Comparison of ENCODE assay signal across 8 mouse cellular contexts in the genomic region with DNA sequence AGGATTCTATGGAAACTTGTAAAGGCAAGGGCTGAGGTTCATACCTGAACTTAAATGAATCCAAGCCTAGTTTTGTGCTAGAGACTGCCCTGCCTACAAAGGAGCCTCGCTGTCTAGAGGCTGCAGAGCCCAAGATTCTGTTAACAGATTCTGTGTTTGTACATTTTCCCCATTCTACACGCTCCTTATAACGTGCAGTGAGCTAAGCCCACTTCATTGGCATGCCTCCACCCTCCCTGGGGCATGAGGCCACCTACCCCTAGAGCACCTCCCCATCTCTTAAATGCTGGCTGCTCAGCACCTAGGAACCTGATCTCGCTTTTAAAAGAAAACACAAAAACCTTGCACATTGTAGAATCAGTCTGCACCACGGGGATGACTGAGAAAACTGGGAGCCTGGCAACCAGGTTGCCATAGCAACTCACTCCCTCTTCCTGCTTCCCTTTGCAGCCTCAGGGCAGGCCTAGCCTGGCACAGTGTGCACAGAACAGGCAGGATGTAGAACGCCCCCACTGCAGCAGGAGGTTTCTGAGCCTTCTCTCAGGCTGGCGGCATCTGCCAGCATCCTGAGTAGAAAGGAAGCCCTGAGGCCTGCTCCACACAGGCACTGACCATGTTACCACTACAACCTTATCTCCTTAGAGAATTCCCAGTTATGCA.
DNase-seq lines count a peak whose midpoint lies in the region; ATAC-seq lines count a peak whose summit lies in the region.
"Had no signal": no experiment of that assay in that cellular context is flagged by ENCODE, and none has a peak within 500 bp of the region (broad histone marks: within the 10 kb centered on the region; RNA-seq: fewer than 3 reads in every experiment).

No protein-coding gene starts in this region.

- H3K4me1 ChIP-seq in embryonic facial prominence, embryonic 13.5 days, result peaks cover 8% of the 10 kb centered on the region
- H3K4me1 ChIP-seq in midbrain, embryonic 11.5 days (ENCODE audit: control insufficient read depth, insufficient read depth, low read length), result peaks cover 13% of the 10 kb centered on the region
- H3K4me1 ChIP-seq: lung, embryonic 15.5 days had no signal

- H3K27me3 ChIP-seq in embryonic facial prominence, embryonic 13.5 days, result no peaks in the 10 kb centered on the region
- no peaks in the 10 kb centered on the region for H3K27me3 ChIP-seq in midbrain, embryonic 11.5 days (ENCODE audit: control insufficient read depth, insufficient read depth, low read length)
- H3K27me3 ChIP-seq: lung, embryonic 15.5 days had no signal

- no peak overlapping the region for H3K4me3 ChIP-seq in embryonic facial prominence, embryonic 13.5 days
- no peak overlapping the region for H3K4me3 ChIP-seq in midbrain, embryonic 11.5 days (ENCODE audit: low read depth, low read length)
- H3K4me3 ChIP-seq: lung, embryonic 15.5 days had no signal

- peak overlapping the region; percentile 12; the same call in 1 of the 2 replicates for H3K27ac ChIP-seq in embryonic facial prominence, embryonic 13.5 days
- H3K27ac ChIP-seq in midbrain, embryonic 11.5 days (ENCODE audit: low read depth, low read length), result peak overlapping the region; percentile 78
- H3K27ac ChIP-seq: lung, embryonic 15.5 days had no signal

- peak; percentile 94 for DNase-seq in cerebellum, adult 9-10 months
- DNase-seq in layer of hippocampus, adult 18-20 months (ENCODE audit: low spot score in 2 of 2), result peak; percentile 96 to 98
- DNase-seq in midbrain, embryonic 11.5 days (ENCODE audit: low spot score, missing footprints), result peak; percentile 98
- peak; percentile 99 for DNase-seq in telencephalon, adult 2 months (ENCODE audit: low read depth, low spot score)
- DNase-seq in urinary bladder, postnatal 14 days (ENCODE audit: low spot score), result no peak
- no peak for DNase-seq in spleen, postnatal 14 days (ENCODE audit: low spot score in 2 of 2)

- no peaks in the 10 kb centered on the region for H3K9me3 ChIP-seq in embryonic facial prominence, embryonic 13.5 days
- no peaks in the 10 kb centered on the region for H3K9me3 ChIP-seq in midbrain, embryonic 11.5 days (ENCODE audit: control insufficient read depth, low read length)
- H3K9me3 ChIP-seq: lung, embryonic 15.5 days had no signal

- H3K36me3 ChIP-seq in embryonic facial prominence, embryonic 13.5 days, result no peaks in the 10 kb centered on the region
- no peaks in the 10 kb centered on the region for H3K36me3 ChIP-seq in midbrain, embryonic 11.5 days (ENCODE audit: control insufficient read depth, insufficient read depth, low read length)
- H3K36me3 ChIP-seq: lung, embryonic 15.5 days had no signal

- 21% methylated on average over 7 of the region's 7 CpGs for WGBS in embryonic facial prominence, embryonic 13.5 days
- 12% methylated on average over 7 of the region's 7 CpGs for WGBS in midbrain, embryonic 11.5 days

- no peak overlapping the region for H3K9ac ChIP-seq in embryonic facial prominence, embryonic 13.5 days
- H3K9ac ChIP-seq in midbrain, embryonic 11.5 days (ENCODE audit: low read length), result peak overlapping the region; percentile 33; the same call in 1 of the 2 replicates
- H3K9ac ChIP-seq: lung, embryonic 15.5 days had no signal

- no peak overlapping the region for H3K4me2 ChIP-seq in embryonic facial prominence, embryonic 13.5 days
- H3K4me2 ChIP-seq in midbrain, embryonic 11.5 days, result peak overlapping the region; percentile 32
- H3K4me2 ChIP-seq: lung, embryonic 15.5 days had no signal

- 0 out of 2 replicates have a peak, but pooled peaks have one; percentile 68 for ATAC-seq in embryonic facial prominence, embryonic 13.5 days (ENCODE audit: insufficient number of reproducible peaks, insufficient read depth, low FRiP score, low TSS enrichment, low read depth)
- ATAC-seq in midbrain, embryonic 11.5 days (ENCODE audit: low FRiP score), result peak; percentile 95

Comparison
In these comparisons a context has a peak if more than half of its experiments do, and no peak if none do; other contexts are left out.
1. DNase-seq: peak in cerebellum, adult 9-10 months (single experiment), layer of hippocampus, adult 18-20 months (2 of 2), midbrain, embryonic 11.5 days (single experiment) and telencephalon, adult 2 months (single experiment); none in urinary bladder, postnatal 14 days (single experiment) and spleen, postnatal 14 days (0 of 2).